Mouse (Mus musculus) urinary bladder, postnatal 4 days (tissue): ENCODE results near the gene Fryl.

Experiments used
- DNase-seq, 2 experiments: peaks; one replicate each; pipeline ENCODE4 v3.0.0; 2021 to 2022; ENCODE audit warnings: low spot score in 2 of 2

The Fryl gene

GRCm38 (mm10) chr5:73194083-73194570 lies 62.3 kb downstream of the Fryl start:
- no peak for DNase-seq

DNA sequence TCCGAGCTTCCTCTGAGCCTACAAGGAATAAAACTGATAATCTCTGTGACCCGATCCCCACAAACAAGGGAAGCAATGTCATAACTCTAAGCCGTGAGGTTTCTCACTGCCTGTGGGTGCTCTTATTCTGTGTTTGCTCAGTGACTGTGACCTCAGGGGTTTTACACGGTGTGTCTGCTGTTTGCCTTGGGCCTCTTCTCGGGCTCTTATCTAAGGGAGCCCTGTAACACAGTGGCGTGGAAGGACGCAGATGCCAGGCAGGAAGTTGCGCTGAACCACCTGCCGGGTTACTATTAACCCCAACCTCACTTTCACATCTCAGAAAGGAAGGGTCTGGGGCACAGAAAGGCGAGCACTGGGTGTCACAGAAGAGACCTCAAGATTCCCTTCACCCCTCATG lies 62.8 kb downstream of the Fryl start:
- no peak for DNase-seq

DNA sequence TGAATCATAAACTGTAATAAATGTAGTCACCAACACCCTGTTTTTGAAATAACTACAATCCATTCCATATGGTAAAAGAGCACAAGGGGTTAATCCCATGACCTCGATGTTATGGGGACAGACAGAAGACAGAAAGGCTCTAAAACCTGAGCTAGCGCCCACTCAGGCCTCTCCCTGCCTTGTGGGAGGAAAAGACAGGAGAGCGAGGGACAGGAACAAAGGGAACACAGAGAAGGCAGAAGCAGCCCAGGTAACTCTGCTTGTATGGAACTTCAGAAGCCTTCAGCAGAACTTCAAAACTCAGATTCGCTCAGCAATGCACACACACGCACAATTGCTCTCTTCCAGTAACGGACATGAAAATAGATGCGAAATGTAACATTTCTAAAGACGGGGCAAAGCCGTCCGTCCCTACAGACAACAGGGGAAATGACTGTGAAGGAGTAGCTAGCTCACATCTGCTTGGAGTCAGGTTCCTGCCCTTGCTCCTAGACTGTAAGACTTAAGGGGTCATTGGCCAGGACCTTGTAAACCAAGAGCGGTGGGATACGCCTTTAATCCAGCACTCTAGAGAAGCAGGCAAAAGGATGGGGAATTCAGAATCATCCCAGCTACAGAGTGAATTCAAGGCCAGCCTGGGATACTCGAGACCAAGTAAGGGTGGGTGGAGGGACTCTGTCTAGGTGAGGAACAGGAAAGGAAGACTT lies 63.4 kb downstream of the Fryl start:
- DNase-seq: no peak

GRCm38 (mm10) chr5:73191765-73192164 lies 64.7 kb downstream of the Fryl start:
- DNase-seq: no peak

- DNase-seq: no peak
Observed at GRCm38 (mm10) chr5:73190164-73190563, 66.3 kb downstream of the Fryl start.

GRCm38 (mm10) chr5:73189443-73190160 lies 66.8 kb downstream of the Fryl start:
- no peak for DNase-seq

DNA sequence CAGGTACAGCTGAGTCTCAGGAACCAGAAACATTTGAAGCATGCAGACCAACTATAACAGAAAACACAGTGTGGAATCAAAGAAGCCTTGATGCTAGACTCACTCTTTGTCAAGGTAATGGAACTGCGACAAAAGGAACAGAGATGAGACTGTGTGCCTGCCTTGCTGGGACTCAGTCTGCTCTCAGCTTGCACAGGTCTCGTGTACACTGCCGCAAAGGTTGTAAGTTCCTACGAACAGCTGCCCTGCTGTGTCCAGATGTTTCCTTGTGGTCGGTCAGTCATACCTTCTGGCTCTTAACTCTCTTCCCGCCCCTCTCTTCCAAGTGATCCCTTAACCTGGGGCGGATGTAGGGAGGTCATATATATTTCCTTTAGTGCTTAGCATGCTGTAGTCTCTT lies 67.8 kb downstream of the Fryl start:
- no peak for DNase-seq

DNA sequence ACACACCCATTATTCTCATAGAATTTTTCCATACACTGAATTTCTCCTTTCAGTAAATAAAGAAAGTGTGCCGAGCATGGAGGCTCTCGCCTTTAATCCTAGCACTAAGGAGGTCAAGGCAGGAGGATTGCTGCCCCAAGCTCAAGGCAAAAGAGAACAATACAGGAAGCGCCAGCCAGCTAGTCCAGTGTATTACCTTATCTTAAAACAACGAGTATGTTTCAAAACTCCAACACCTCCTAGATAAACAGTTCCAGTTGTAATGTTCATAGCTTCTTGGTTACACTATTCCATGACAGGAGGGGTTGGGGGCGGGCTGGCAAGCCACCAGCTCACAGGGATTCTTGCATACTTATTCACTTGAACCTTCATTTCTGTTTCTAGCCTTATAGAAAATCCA lies 68.3 kb downstream of the Fryl start:
- DNase-seq: no peak

DNA sequence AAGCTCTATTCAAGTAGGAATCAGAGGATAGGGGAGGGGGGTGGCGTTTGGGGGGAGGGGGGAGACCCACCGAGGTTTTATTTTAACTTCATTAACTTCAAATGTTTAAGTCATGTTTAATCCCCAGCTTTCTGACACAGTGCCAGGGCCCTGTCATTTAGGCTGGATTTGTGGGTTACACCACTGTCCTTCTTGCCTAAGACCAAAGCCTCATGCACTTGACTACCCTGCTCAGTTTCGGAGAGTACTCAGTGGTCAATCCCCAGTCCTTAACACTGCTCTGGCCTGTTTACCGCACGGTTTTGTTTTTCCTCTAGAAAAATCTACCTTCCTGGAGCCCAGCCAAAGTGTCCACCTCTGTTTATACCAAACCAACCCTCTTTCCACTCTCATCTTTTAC lies 69.5 kb downstream of the Fryl start:
- no peak for DNase-seq

DNA sequence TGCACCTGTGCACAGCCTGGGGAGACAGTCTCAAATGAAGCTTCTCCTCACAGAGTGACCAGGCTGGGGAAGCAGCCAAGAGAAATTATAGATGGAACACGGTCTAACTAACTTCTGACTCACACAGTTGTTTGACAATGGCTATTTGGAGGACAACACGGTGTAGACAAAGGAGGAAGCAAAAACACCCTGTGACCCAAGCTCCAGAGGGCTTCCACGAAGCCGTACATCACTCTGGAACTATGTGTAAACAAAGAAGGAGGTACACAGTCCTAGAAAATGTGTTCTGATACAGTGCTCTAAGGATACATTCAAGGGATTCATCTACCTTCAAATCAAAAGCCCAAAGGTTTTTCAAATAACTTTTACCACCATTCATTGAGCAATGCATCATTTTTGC lies 71.0 kb downstream of the Fryl start:
- DNase-seq: no peak

- no peak for DNase-seq
Observed at GRCm38 (mm10) chr5:73182701-73183447, 73.5 kb downstream of the Fryl start.

GRCm38 (mm10) chr5:73182191-73182590 lies 74.2 kb downstream of the Fryl start:
- DNase-seq: no peak

- no peak for DNase-seq
Observed at GRCm38 (mm10) chr5:73176294-73176693, 80.1 kb downstream of the Fryl start.

DNA sequence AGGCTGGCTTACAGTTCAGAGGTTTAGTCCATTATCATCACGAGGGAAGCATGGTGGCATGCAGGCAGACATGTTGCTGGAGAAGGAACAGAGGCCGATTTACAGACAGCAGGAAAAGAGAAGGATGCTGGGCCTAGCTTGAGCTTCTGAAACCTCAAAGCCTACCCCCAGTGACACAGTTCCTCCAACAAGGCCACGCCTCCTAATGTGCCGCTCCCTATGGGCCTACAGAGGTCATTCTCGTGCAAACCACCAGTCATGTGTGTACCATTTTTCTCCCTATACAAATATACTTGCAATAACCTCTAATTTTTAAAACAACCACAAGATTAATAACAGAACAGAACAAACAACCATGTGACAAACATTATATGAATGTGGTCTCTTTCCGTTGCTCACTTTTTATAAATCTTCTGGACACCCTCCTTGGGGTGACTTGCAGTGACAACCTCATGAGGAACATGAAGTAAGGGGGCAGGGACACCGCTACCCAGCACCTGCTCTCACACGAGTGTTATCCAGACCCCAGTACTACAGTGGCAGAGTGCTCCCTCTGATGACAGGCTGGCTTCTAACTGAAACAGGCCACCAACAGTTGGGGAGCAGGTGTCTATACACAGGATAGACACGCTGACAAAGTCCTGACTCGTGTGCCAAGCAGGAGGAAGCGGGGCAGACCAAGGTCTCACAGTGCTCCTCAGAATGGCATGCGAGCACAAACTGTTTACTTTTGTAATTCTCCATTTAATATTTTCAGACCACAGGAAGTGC lies 80.9 kb downstream of the Fryl start:
- DNase-seq: no peak

- DNase-seq: no peak
Observed at GRCm38 (mm10) chr5:73171876-73172480, 84.4 kb downstream of the Fryl start.

DNA sequence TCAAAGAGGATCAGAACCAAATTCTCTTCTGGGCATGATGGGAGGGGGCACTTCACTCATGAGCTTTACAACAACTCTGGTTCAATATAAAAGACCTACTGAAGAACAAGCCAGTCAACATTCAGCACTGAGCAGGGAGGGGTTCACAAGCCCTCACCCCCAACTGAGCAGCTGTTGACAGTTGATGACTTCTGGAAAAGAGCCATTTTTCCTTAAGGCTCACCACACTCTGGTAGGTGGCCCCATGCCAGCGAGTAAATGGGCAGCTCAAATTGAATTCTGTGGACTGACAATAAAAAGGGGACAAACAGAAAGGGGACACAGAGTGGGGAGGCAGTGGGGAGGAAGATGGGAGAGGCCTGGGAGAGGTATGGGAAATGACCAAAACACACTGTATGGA lies 85.2 kb downstream of the Fryl start:
- DNase-seq: no peak

DNA sequence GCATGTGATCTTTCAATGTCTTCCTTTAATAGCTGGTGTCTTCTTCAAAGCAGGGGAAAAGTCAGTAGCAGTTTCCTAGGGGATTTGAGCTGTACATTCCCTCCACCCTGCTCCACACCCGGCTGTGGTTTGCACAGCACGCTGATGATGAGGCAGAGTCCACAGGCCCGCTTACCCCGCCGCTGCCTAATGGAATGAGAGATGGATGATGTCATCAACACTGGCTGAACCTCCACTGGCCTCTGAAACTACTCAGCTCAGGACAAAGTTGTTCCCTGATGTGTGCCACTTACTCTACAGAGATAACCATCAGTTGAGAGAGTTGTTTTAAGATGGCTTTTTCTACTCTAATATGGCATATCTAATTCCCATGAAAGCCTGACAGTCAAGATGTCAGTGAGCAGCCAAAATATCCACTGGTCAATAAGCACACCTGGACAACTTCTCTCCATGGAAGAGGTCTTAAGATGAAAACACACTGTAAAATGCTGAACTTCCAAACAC lies 87.6 kb downstream of the Fryl start:
- DNase-seq: no peak

DNA sequence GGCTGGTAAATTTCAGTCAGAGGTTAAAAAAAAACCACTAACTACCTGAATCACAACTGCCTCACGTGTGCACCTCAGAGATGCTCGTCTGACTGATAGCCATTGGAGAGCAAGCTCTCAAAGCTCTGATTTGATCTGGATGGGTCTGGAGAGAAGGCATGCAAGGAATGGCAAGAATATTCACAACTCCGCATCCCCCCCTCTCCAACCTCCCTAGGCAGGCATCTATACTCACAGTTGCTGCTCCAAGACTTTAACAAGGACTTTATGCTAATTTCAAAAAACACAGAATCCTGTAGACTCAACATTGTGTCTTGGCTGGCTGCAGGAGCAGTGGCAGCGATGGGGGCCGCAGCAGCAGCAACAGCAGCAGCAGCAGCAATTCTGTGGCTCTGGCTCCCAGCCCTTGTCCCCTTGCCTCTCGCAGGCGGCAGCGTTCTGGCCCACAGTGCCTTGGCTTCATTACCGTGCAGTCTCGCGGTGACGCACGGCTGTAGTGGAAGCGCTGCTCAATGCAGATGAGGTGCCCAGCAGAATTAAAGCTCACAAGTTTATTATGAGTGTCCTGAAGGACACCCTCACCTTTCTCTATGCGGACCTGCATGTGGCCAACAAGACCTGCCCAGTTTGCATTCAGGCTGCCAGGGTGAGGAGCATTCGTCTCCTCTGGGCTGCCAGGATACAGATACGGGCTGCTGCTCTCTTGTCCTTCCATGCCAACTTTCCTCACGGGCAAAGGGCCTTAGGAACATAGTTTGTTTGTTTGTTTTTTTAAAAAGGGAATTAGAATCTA lies 88.2 kb downstream of the Fryl start:
- DNase-seq: no peak

DNA sequence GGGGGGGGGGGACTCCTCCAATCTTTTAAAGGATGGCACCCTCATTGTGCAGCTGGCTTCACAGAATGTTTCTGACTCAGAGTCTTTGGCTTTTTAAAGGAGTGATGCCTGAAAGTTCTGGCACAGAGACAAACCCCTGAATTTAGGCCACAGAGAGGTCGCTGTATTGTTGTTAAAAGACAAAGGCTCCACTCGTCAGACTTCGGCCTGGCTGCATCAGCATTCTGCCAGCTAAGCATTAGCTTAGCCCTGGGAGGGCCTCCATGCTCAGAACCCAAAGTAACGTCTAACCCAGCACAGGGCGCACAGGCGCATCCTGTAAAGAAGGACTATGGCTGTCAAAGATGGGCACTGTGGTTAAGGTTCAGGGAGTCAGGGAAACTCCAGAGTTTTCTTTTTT lies 92.4 kb downstream of the Fryl start:
- no peak for DNase-seq

DNA sequence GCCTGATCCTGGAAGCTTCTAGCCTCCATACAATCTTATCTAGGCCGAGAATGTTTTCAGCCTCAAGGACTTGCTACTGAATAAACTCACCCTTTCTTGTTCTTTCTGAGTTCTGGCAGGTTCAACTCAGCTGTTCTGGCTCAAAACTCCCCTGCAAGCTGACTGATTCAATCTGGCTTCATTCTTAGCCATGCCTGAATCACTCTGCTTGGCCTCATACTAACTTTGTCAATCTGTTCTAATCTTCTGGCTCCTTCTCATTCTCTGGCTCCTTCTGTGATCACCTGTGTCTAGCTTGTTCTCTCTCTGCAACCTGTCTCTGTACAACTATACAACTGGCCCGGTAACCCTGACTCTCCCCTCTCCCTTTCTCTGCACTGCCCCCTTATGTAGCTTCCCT lies 93.9 kb downstream of the Fryl start:
- no peak for DNase-seq
